Mouse (Mus musculus): ENCODE results near the gene Shb.

Shb gene

GRCm38 (mm10) chr4:45481431-45481830, 50.8 kb downstream of the Shb start:
- no peak for DNase-seq (ENCODE audit: low spot score)

GRCm38 (mm10) chr4:45480595-45480994, 51.7 kb downstream of the Shb start:
- no peak for DNase-seq (ENCODE audit: low spot score)

GRCm38 (mm10) chr4:45479433-45479832, 52.8 kb downstream of the Shb start:
- DNase-seq (ENCODE audit: low spot score) = no peak

- DNase-seq (ENCODE audit: low spot score) = no peak
Observed at GRCm38 (mm10) chr4:45478178-45478577, 54.1 kb downstream of the Shb start.

GRCm38 (mm10) chr4:45477047-45477446, 55.2 kb downstream of the Shb start:
- no peak for DNase-seq (ENCODE audit: low spot score)

GRCm38 (mm10) chr4:45474832-45475231, 57.4 kb downstream of the Shb start:
- DNase-seq (ENCODE audit: low spot score) = no peak

GRCm38 (mm10) chr4:45474131-45474530, 58.1 kb downstream of the Shb start:
- DNase-seq (ENCODE audit: low spot score) = no peak

- no peak for DNase-seq (ENCODE audit: low spot score)
Observed at GRCm38 (mm10) chr4:45473129-45473528, 59.1 kb downstream of the Shb start.

GRCm38 (mm10) chr4:45472706-45473105, 59.6 kb downstream of the Shb start:
- no peak for DNase-seq (ENCODE audit: low spot score)

- DNase-seq (ENCODE audit: low spot score) = no peak
Observed at GRCm38 (mm10) chr4:45471654-45472556, 60.4 kb downstream of the Shb start.

- DNase-seq (ENCODE audit: low spot score) = no peak
Observed at GRCm38 (mm10) chr4:45469057-45469456, 63.2 kb downstream of the Shb start.

GRCm38 (mm10) chr4:45468507-45468906, 63.8 kb downstream of the Shb start:
- DNase-seq (ENCODE audit: low spot score) = no peak

GRCm38 (mm10) chr4:45467115-45467912, 65.0 kb downstream of the Shb start:
- no peak for DNase-seq (ENCODE audit: low spot score)

GRCm38 (mm10) chr4:45464941-45465340, 67.3 kb downstream of the Shb start:
- DNase-seq (ENCODE audit: low spot score) = no peak

GRCm38 (mm10) chr4:45464528-45464927, 67.7 kb downstream of the Shb start:
- no peak for DNase-seq (ENCODE audit: low spot score)

GRCm38 (mm10) chr4:45464123-45464522, 68.1 kb downstream of the Shb start:
- DNase-seq (ENCODE audit: low spot score) = no peak

GRCm38 (mm10) chr4:45462628-45463027, 69.6 kb downstream of the Shb start:
- no peak for DNase-seq (ENCODE audit: low spot score)

GRCm38 (mm10) chr4:45461661-45462060, 70.6 kb downstream of the Shb start:
- no peak for DNase-seq (ENCODE audit: low spot score)

GRCm38 (mm10) chr4:45459375-45459774, 72.9 kb downstream of the Shb start:
- no peak for DNase-seq (ENCODE audit: low spot score)

- DNase-seq (ENCODE audit: low spot score) = no peak
Observed at GRCm38 (mm10) chr4:45457543-45457942, 74.7 kb downstream of the Shb start.

- no peak for DNase-seq (ENCODE audit: low spot score)
Observed at GRCm38 (mm10) chr4:45455001-45455400, 77.3 kb downstream of the Shb start.

- no peak for DNase-seq (ENCODE audit: low spot score)
Observed at GRCm38 (mm10) chr4:45453271-45453851, 78.9 kb downstream of the Shb start.
